Mouse (Mus musculus) left cerebral cortex, adult 18-20 months (tissue): ENCODE measurements at regions not wholly inside any gene's neighbourhood (a gene's known extent, or its start where the extent isn't known, plus 50 kb on each side); places are given as distances from the start of the nearest gene placed in this dataset.

ENCODE experiments used
- DNase-seq, 2 experiments: peaks; one replicate each; pipeline ENCODE4 v3.0.0; 2021 to 2022; ENCODE audit warnings: low spot score in 2 of 2, mixed read lengths in 1 of 2

GRCm38 (mm10) chr4:64598465-64598864, 525.5 kb upstream of the Pappa start:
- DNase-seq, result peak in 1 of 2 experiments; percentile 12

GRCm38 (mm10) chr4:64599222-64599621, 524.8 kb upstream of the Pappa start:
- DNase-seq, result no peak

- DNase-seq, result no peak
Measured at GRCm38 (mm10) chr4:64622771-64623170, 501.2 kb upstream of the Pappa start.

- DNase-seq, result no peak
Measured at GRCm38 (mm10) chr4:64632189-64632588, 491.8 kb upstream of the Pappa start.

- DNase-seq, result no peak
Measured at GRCm38 (mm10) chr4:64635256-64635962, 488.6 kb upstream of the Pappa start.

- no peak for DNase-seq
Measured at GRCm38 (mm10) chr4:64640056-64640455, 483.9 kb upstream of the Pappa start.

- no peak for DNase-seq
Measured at GRCm38 (mm10) chr4:64640976-64641375, 483.0 kb upstream of the Pappa start.

- DNase-seq, result no peak
Measured at GRCm38 (mm10) chr4:64645141-64645540, 478.8 kb upstream of the Pappa start.

GRCm38 (mm10) chr4:64654157-64654556, 469.8 kb upstream of the Pappa start:
- DNase-seq, result peak; percentile 2 to 47

- no peak for DNase-seq
Measured at GRCm38 (mm10) chr4:64655534-64655933, 468.4 kb upstream of the Pappa start.

GRCm38 (mm10) chr4:64663722-64664121, 460.3 kb upstream of the Pappa start:
- no peak for DNase-seq

GRCm38 (mm10) chr4:64667998-64668397, 456.0 kb upstream of the Pappa start:
- no peak for DNase-seq

GRCm38 (mm10) chr4:64669722-64670121, 454.3 kb upstream of the Pappa start:
- DNase-seq, result no peak

GRCm38 (mm10) chr4:64676438-64676837, 447.5 kb upstream of the Pappa start:
- DNase-seq, result no peak

- no peak for DNase-seq
Measured at GRCm38 (mm10) chr4:64676881-64677280, 447.1 kb upstream of the Pappa start.

GRCm38 (mm10) chr4:64684654-64685053, 439.3 kb upstream of the Pappa start:
- DNase-seq, result no peak

GRCm38 (mm10) chr4:64696134-64696533, 427.8 kb upstream of the Pappa start:
- DNase-seq, result no peak

- no peak for DNase-seq
Measured at GRCm38 (mm10) chr4:64723296-64723695, 400.7 kb upstream of the Pappa start.

GRCm38 (mm10) chr4:64724851-64725250, 399.1 kb upstream of the Pappa start:
- DNase-seq, result no peak

- DNase-seq, result no peak
Measured at GRCm38 (mm10) chr4:64755986-64756385, 368.0 kb upstream of the Pappa start.

- no peak for DNase-seq
Measured at GRCm38 (mm10) chr4:64768610-64769009, 355.4 kb upstream of the Pappa start.

- DNase-seq, result peak; percentile 8 to 12
Measured at GRCm38 (mm10) chr4:64803886-64804285, 320.1 kb upstream of the Pappa start.

- no peak for DNase-seq
Measured at GRCm38 (mm10) chr4:64804996-64805395, 319.0 kb upstream of the Pappa start.
